Mouse (Mus musculus) liver, embryonic 14.5 days (tissue): Measurements from ENCODE around the gene Dis3l2. TPM values are rescaled to one million over a fixed set of nuclear protein-coding genes. Genes with fewer than 3 reads are reported as not detected.

Source experiments
- ATAC-seq: fragments of 200-750 bp; cut with Nextera tagmentation; 2 replicates; pipeline ENCODE4 v1.8.0; 2017; ENCODE audit warnings: moderate number of reproducible peaks, mild to moderate bottlenecking, moderate library complexity; ENCODE audit not compliant: insufficient read depth
- DNase-seq, 3 experiments: peaks; one replicate each; pipeline ENCODE4 v3.0.0-alpha.2; 2012 to 2013; ENCODE audit warnings: low read depth in 3 of 3, low spot score in 3 of 3
- H3K27ac ChIP-seq: fragments of 300-500 bp; sonication (generic); 2 replicates; pipeline ENCODE4 v1.5.1; 2014; ENCODE audit warnings: moderate library complexity, mild to moderate bottlenecking, control low read depth, inconsistent platforms
- H3K27me3 ChIP-seq: fragments of 300-500 bp; sonication (generic); 2 replicates; pipeline ENCODE4 v1.6.1; 2014; ENCODE audit warnings: mild to moderate bottlenecking, low read length, moderate library complexity; ENCODE audit not compliant: control insufficient read depth, insufficient read depth
- H3K36me3 ChIP-seq: fragments of 300-500 bp; sonication (generic); replicated peaks from 2 replicates; pipeline ENCODE4 v1.6.1; 2014; ENCODE audit warnings: low read depth; ENCODE audit not compliant: control insufficient read depth, insufficient read depth
- H3K4me1 ChIP-seq, 2 experiments: fragments of 200-500 bp in 1 of 2; fragments of 300-500 bp in 1 of 2; sonication (generic) in 1 of 2; replicated peaks; 2 replicates each; pipeline ENCODE4 v1.6.1; 2012 to 2014; ENCODE audit warnings: antibody characterized with exemption in 1 of 2, inconsistent platforms in 1 of 2, low read length in 1 of 2; ENCODE audit not compliant: control insufficient read depth in 2 of 2, insufficient read depth in 2 of 2
- H3K4me2 ChIP-seq: fragments of 300-500 bp; sonication (generic); 2 replicates; pipeline ENCODE4 v1.6.1; 2014; ENCODE audit warnings: low read depth, mild to moderate bottlenecking, control low read depth, moderate library complexity
- H3K4me3 ChIP-seq, 2 experiments: fragments of 200-500 bp in 1 of 2; fragments of 300-500 bp in 1 of 2; sonication (generic) in 1 of 2; 2 replicates each; pipeline ENCODE4 v1.5.1; 2012 to 2014; ENCODE audit warnings: low read depth in 2 of 2, low read length in 2 of 2, mild to moderate bottlenecking in 2 of 2, control low read depth in 1 of 2, inconsistent platforms in 1 of 2, moderate library complexity in 1 of 2; ENCODE audit not compliant: insufficient read depth in 1 of 2
- H3K9ac ChIP-seq: fragments of 300-500 bp; sonication (generic); replicated peaks from 2 replicates; pipeline ENCODE4 v1.6.1; 2014; ENCODE audit warnings: mild to moderate bottlenecking, control low read depth, moderate library complexity
- H3K9me3 ChIP-seq: fragments of 300-500 bp; sonication (generic); 2 replicates; pipeline ENCODE4 v1.6.1; 2016; ENCODE audit warnings: low read length, mixed read lengths; ENCODE audit not compliant: control insufficient read depth
- CTCF ChIP-seq: IDR thresholded peaks from 2 replicates; pipeline ENCODE4 v1.5.1; 2016; ENCODE audit warnings: antibody characterized with exemption, low read depth, control low read depth
- EP300 ChIP-seq: IDR thresholded peaks from 2 replicates; pipeline ENCODE4 v1.6.1; 2016; ENCODE audit warnings: antibody characterized with exemption, low read depth
- WGBS: fragments of 180-500 bp; shearing (Covaris S2); extraction: QIAGEN DNeasy Blood & Tissue Kit; methylation state at CpG from one replicate; pipeline ENCODE4 v1.1.7; 2014; ENCODE audit not compliant: insufficient replicate concordance; 5-methylcytosine and 5-hydroxymethylcytosine counted together
- polyA plus RNA-seq, 2 experiments: library from polyadenylated mRNA; depleted of rRNA in 1 of 2; stranded (reverse) in 1 of 2; unstranded in 1 of 2; fragments of >200 nt; fragmentation: Nextera tagmentation in 1 of 2; extraction: Ambion mirVana in 1 of 2; gene quantifications; 2 replicates each; pipeline versions ENCODE4 v1.2.1 to v1.2.3; 2012 to 2014

Gene Dis3l2
- polyA plus RNA-seq, 2 experiments = 6.0 to 7.1 TPM

GRCm38 (mm10) chr1:87041814-87042438 lies 338.3 kb downstream of the Dis3l2 start:
- H3K27me3 ChIP-seq = no peaks in the 10 kb centered on the region
- no peaks in the 10 kb centered on the region for H3K36me3 ChIP-seq
- H3K9ac ChIP-seq = no peak overlapping the region
- TF ChIP-seq EP300 (no peak), CTCF (peak; percentile 92)
- ATAC-seq (no peak; the same call in 1 of the 2 replicates), DNase-seq (peak in 2 of 3 experiments; percentile 15 to 17)
- no peak overlapping the region for H3K4me3 ChIP-seq
- H3K4me1 ChIP-seq = no peaks in the 10 kb centered on the region
- no peak overlapping the region for H3K27ac ChIP-seq
- no peak overlapping the region for H3K4me2 ChIP-seq
- H3K9me3 ChIP-seq = no peaks in the 10 kb centered on the region
- 0% methylated on average over 1 of the region's 1 CpGs for WGBS

GRCm38 (mm10) chr1:87050072-87050471 lies 346.5 kb downstream of the Dis3l2 start:
- H3K9ac ChIP-seq = no peak overlapping the region
- no peaks in the 10 kb centered on the region for H3K4me1 ChIP-seq
- no peaks in the 10 kb centered on the region for H3K27me3 ChIP-seq
- H3K36me3 ChIP-seq = no peaks in the 10 kb centered on the region
- H3K27ac ChIP-seq = no peak overlapping the region
- DNase-seq (no peak), ATAC-seq (no peak)
- H3K4me2 ChIP-seq = no peak overlapping the region
- TF ChIP-seq CTCF (no peak), EP300 (no peak)
- WGBS = 62% methylated on average over 3 of the region's 3 CpGs
- H3K9me3 ChIP-seq = no peaks in the 10 kb centered on the region
- H3K4me3 ChIP-seq = no peak overlapping the region

- Histone ChIP-seq H3K36me3 (no peaks in the 10 kb centered on the region), H3K9me3 (no peaks in the 10 kb centered on the region), H3K27ac (no peak overlapping the region), H3K9ac (no peak overlapping the region), H3K4me1 (no peaks in the 10 kb centered on the region), H3K4me2 (no peak overlapping the region), H3K27me3 (no peaks in the 10 kb centered on the region), H3K4me3 (no peak overlapping the region)
- ATAC-seq = no peak
- no peak for TF ChIP-seq CTCF
- no peak for TF ChIP-seq EP300
- WGBS = 62% methylated on average over 1 of the region's 1 CpGs
- no peak for DNase-seq
Observed at GRCm38 (mm10) chr1:87050700-87051099, 347.1 kb downstream of the Dis3l2 start.

- no peaks in the 10 kb centered on the region for H3K9me3 ChIP-seq
- ATAC-seq = no peak
- no peaks in the 10 kb centered on the region for H3K36me3 ChIP-seq
- DNase-seq = no peak
- TF ChIP-seq CTCF (no peak), EP300 (no peak)
- no peak overlapping the region for H3K4me3 ChIP-seq
- 61% methylated on average over 4 of the region's 4 CpGs for WGBS
- H3K27ac ChIP-seq = no peak overlapping the region
- no peak overlapping the region for H3K9ac ChIP-seq
- no peaks in the 10 kb centered on the region for H3K27me3 ChIP-seq
- no peaks in the 10 kb centered on the region for H3K4me1 ChIP-seq
- no peak overlapping the region for H3K4me2 ChIP-seq
Observed at GRCm38 (mm10) chr1:87051369-87051768, 347.8 kb downstream of the Dis3l2 start.

DNA sequence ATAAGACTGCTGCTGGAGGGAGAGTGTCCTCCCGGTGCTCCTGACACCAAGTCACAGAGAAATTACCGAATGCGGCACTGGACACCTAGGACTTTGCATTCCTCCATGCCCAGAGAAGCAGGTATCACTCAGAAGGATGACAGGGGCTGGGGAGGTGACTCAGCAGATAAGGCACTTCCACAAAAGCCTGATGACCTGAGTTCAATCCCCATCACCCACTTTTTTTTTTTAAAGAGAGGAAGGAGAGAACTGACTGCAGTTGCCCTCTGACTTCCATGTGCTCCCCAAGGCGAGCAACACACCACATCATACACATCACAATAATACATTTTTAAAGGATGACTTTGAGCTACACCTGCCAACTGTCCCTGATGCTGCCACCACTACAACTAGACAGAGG lies 353.5 kb downstream of the Dis3l2 start:
- H3K4me1 ChIP-seq = no peaks in the 10 kb centered on the region
- no peaks in the 10 kb centered on the region for H3K9me3 ChIP-seq
- no peaks in the 10 kb centered on the region for H3K27me3 ChIP-seq
- 61% methylated on average over 4 of the region's 4 CpGs for WGBS
- H3K4me2 ChIP-seq = no peak overlapping the region
- H3K36me3 ChIP-seq = no peaks in the 10 kb centered on the region
- ATAC-seq = no peak
- H3K27ac ChIP-seq = no peak overlapping the region
- no peak for TF ChIP-seq EP300
- no peak for TF ChIP-seq CTCF
- DNase-seq = no peak
- no peak overlapping the region for H3K4me3 ChIP-seq
- H3K9ac ChIP-seq = no peak overlapping the region
